ENCODE assay signal across 8 mouse cellular contexts in the genomic region with DNA sequence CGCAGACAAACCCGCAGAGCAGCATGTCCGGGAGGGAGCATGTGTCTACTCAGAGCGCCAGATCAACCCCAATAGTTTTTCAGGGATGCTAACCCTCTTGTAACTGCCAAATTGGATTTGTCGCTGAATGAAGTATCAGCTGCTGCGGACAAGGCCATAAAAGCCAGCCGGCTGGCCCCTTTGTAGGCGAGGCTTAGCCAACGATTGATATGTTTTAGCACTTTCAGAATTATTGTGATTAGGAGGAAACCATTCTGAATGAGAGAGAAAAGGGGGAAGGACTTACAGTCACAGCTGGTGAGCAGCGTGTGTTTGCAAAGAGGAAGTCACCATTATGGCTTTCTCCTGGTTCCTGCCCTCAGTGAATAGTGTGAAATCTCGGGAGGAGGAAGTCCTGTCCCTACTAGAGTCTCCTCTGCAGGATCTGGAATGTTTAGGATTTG.
DNase-seq lines count a peak whose midpoint lies in the region; ATAC-seq lines count a peak whose summit lies in the region.

No protein-coding gene starts in this region.

- H3K9me3 ChIP-seq in heart, embryonic 15.5 days (replicated peaks), result no peaks in the 10 kb centered on the region

- ATAC-seq in heart, embryonic 15.5 days (replicated peaks; ENCODE audit: insufficient number of reproducible peaks, insufficient read depth, low FRiP score, low read depth), result no peak

- H3K27ac ChIP-seq in brown adipose tissue, adult 24 weeks (replicated peaks; ENCODE audit: low read depth, low read length), result 0 out of 2 replicates have a peak overlapping the region, but pooled peaks have one; percentile 2
- H3K27ac ChIP-seq in heart, embryonic 15.5 days, result peak overlapping the region; percentile 93

- no peak overlapping the region for H3K9ac ChIP-seq in heart, embryonic 15.5 days

- 14% methylated on average over 11 of the region's 11 CpGs for WGBS in heart, embryonic 15.5 days

- peak; percentile 35 to 37 for DNase-seq in cerebellum, postnatal 10 days
- no peak for DNase-seq in cerebellum, adult 18-20 months
- DNase-seq in mesoderm, embryonic 11.5 days (ENCODE audit: low read depth, low spot score), result peak; percentile 61
- no peak for DNase-seq in frontal cortex, postnatal 36 days (ENCODE audit: low spot score in 2 of 2)
- DNase-seq in urinary bladder, postnatal 14 days (ENCODE audit: low spot score), result no peak
- no peak for DNase-seq in cerebellum, adult 11-12 months

- peak overlapping the region; percentile 48 for H3K4me2 ChIP-seq in heart, embryonic 15.5 days

- H3K4me1 ChIP-seq in brown adipose tissue, adult 24 weeks (ENCODE audit: control insufficient read depth, insufficient read depth, insufficient read length, low read length), result peaks cover 22% of the 10 kb centered on the region
- H3K4me1 ChIP-seq in heart, embryonic 15.5 days (replicated peaks), result peaks cover 79% of the 10 kb centered on the region

- H3K27me3 ChIP-seq in heart, embryonic 15.5 days, result no peaks in the 10 kb centered on the region

- H3K36me3 ChIP-seq in heart, embryonic 15.5 days, result no peaks in the 10 kb centered on the region

- no peak overlapping the region for H3K4me3 ChIP-seq in brown adipose tissue, adult 24 weeks (ENCODE audit: insufficient read depth, low read depth, low read length)
- no peak overlapping the region for H3K4me3 ChIP-seq in heart, embryonic 15.5 days

Comparison
In these comparisons a context has a peak if more than half of its experiments do, and no peak if none do; other contexts are left out.
1. DNase-seq: peak in cerebellum, postnatal 10 days (2 of 2) and mesoderm, embryonic 11.5 days (single experiment); none in cerebellum, adult 18-20 months (0 of 2), frontal cortex, postnatal 36 days (0 of 2), urinary bladder, postnatal 14 days (single experiment) and cerebellum, adult 11-12 months (single experiment).